Mouse (Mus musculus) hindbrain, embryonic 16.5 days (tissue): ENCODE measurements around the gene Cenpo. TPM values are rescaled to one million over a fixed set of nuclear protein-coding genes. Genes with fewer than 3 reads are reported as not detected.

Source experiments
- ATAC-seq: fragments of 200-750 bp; cut with Nextera tagmentation; 2 replicates; pipeline ENCODE4 v1.8.0; 2017; ENCODE audit warnings: moderate TSS enrichment, moderate library complexity
- H3K27ac ChIP-seq: fragments of 300-500 bp; sonication (generic); 2 replicates; pipeline ENCODE4 v1.5.1; 2014; ENCODE audit warnings: low read depth, mild to moderate bottlenecking, control low read depth, low read length, moderate library complexity
- H3K27me3 ChIP-seq: fragments of 300-500 bp; sonication (generic); replicated peaks from 2 replicates; pipeline ENCODE4 v1.6.1; 2014; ENCODE audit warnings: low read length; ENCODE audit not compliant: control insufficient read depth, insufficient read depth
- H3K36me3 ChIP-seq: fragments of 300-500 bp; sonication (generic); 2 replicates; pipeline ENCODE4 v1.6.1; 2014; ENCODE audit warnings: mild to moderate bottlenecking, low read length, moderate library complexity, mixed read lengths; ENCODE audit not compliant: control insufficient read depth, insufficient read depth
- H3K4me1 ChIP-seq: fragments of 300-500 bp; sonication (generic); 2 replicates; pipeline ENCODE4 v1.6.1; 2014; ENCODE audit warnings: low read depth, low read length; ENCODE audit not compliant: control insufficient read depth, insufficient read depth
- H3K4me2 ChIP-seq: fragments of 300-500 bp; sonication (generic); 2 replicates; pipeline ENCODE4 v1.6.1; 2014; ENCODE audit warnings: mild to moderate bottlenecking, low read length, control low read depth, moderate library complexity
- H3K4me3 ChIP-seq: fragments of 300-500 bp; sonication (generic); 2 replicates; pipeline ENCODE4 v1.5.1; 2014; ENCODE audit warnings: mild to moderate bottlenecking, low read length, control low read depth, moderate library complexity
- H3K9ac ChIP-seq: fragments of 300-500 bp; sonication (generic); 2 replicates; pipeline ENCODE4 v1.6.1; 2014; ENCODE audit warnings: low read depth, mild to moderate bottlenecking, control low read depth, low read length, moderate library complexity
- H3K9me3 ChIP-seq: fragments of 300-500 bp; sonication (generic); 2 replicates; pipeline ENCODE4 v1.6.1; 2014; ENCODE audit warnings: mild to moderate bottlenecking, low read length, moderate library complexity; ENCODE audit not compliant: control insufficient read depth
- WGBS: fragments of 180-500 bp; shearing (Covaris S2); extraction: QIAGEN DNeasy Blood & Tissue Kit; methylation state at CpG from one replicate; pipeline ENCODE4 v1.1.7; 2014; 5-methylcytosine and 5-hydroxymethylcytosine counted together
- polyA plus RNA-seq: library from polyadenylated mRNA; unstranded; fragments of >200 nt; fragmentation: Nextera tagmentation; extraction: Ambion mirVana; gene quantifications from 2 replicates; pipeline ENCODE4 v1.2.1, GENCODE M21; 2015

The Cenpo gene
- polyA plus RNA-seq, 1 experiment from 2014 or later = 7.3 TPM

- Histone ChIP-seq H3K4me3 (no peak overlapping the region), H3K4me1 (no peaks in the 10 kb centered on the region), H3K9me3 (no peaks in the 10 kb centered on the region), H3K9ac (no peak overlapping the region), H3K36me3 (no peaks in the 10 kb centered on the region), H3K27me3 (no peaks in the 10 kb centered on the region), H3K4me2 (no peak overlapping the region), H3K27ac (no peak overlapping the region)
- WGBS = 21% methylated on average over 2 of the region's 2 CpGs
- ATAC-seq = no peak
These were observed 71.2 kb downstream of the Cenpo start for GRCm38 (mm10) chr12:4162886-4163285.

DNA sequence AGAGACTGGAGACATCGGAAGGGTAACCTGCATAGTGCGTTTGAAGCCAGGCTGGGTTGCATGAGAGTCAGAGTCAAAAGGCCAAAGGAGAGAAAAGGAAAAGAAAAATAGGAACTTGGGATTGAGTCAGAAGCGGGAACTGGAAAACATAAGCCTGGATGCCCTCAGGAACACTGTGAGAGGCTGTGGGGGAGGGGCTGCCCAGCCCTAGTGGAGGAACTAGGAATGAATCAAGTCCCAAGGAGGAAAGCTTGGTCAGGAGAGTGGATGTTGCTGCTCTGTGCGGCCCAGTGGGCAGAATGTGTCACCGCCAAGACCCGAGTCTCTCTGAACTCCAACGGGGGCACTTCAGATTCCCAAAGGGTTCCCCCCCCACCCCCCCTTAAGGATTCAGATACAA is 73.8 kb downstream of the Cenpo start:
- H3K9me3 ChIP-seq = no peaks in the 10 kb centered on the region
- ATAC-seq = no peak
- H3K4me2 ChIP-seq = no peak overlapping the region
- H3K4me1 ChIP-seq = no peaks in the 10 kb centered on the region
- 79% methylated on average over 7 of the region's 7 CpGs for WGBS
- H3K9ac ChIP-seq = no peak overlapping the region
- no peaks in the 10 kb centered on the region for H3K36me3 ChIP-seq
- H3K4me3 ChIP-seq = no peak overlapping the region
- H3K27me3 ChIP-seq = no peaks in the 10 kb centered on the region
- no peak overlapping the region for H3K27ac ChIP-seq

GRCm38 (mm10) chr12:4158868-4159632 is 75.0 kb downstream of the Cenpo start:
- H3K4me3 ChIP-seq = no peak overlapping the region
- no peak overlapping the region for H3K27ac ChIP-seq
- no peak overlapping the region for H3K4me2 ChIP-seq
- no peaks in the 10 kb centered on the region for H3K36me3 ChIP-seq
- WGBS = 92% methylated on average over 7 of the region's 7 CpGs
- no peak overlapping the region for H3K9ac ChIP-seq
- H3K27me3 ChIP-seq = no peaks in the 10 kb centered on the region
- no peak for ATAC-seq
- H3K9me3 ChIP-seq = no peaks in the 10 kb centered on the region
- H3K4me1 ChIP-seq = no peaks in the 10 kb centered on the region

GRCm38 (mm10) chr12:4158179-4158578 is 75.9 kb downstream of the Cenpo start:
- H3K9ac ChIP-seq = no peak overlapping the region
- no peak overlapping the region for H3K4me2 ChIP-seq
- no peaks in the 10 kb centered on the region for H3K4me1 ChIP-seq
- H3K27me3 ChIP-seq = no peaks in the 10 kb centered on the region
- 90% methylated on average over 3 of the region's 3 CpGs for WGBS
- ATAC-seq = no peak
- no peak overlapping the region for H3K27ac ChIP-seq
- no peaks in the 10 kb centered on the region for H3K9me3 ChIP-seq
- H3K36me3 ChIP-seq = no peaks in the 10 kb centered on the region
- no peak overlapping the region for H3K4me3 ChIP-seq

GRCm38 (mm10) chr12:4157466-4157865 is 76.6 kb downstream of the Cenpo start:
- no peaks in the 10 kb centered on the region for H3K36me3 ChIP-seq
- H3K4me2 ChIP-seq = no peak overlapping the region
- no peak overlapping the region for H3K27ac ChIP-seq
- H3K9ac ChIP-seq = no peak overlapping the region
- H3K27me3 ChIP-seq = no peaks in the 10 kb centered on the region
- H3K4me3 ChIP-seq = no peak overlapping the region
- ATAC-seq = no peak
- H3K4me1 ChIP-seq = no peaks in the 10 kb centered on the region
- 69% methylated on average over 2 of the region's 2 CpGs for WGBS
- H3K9me3 ChIP-seq = no peaks in the 10 kb centered on the region

DNA sequence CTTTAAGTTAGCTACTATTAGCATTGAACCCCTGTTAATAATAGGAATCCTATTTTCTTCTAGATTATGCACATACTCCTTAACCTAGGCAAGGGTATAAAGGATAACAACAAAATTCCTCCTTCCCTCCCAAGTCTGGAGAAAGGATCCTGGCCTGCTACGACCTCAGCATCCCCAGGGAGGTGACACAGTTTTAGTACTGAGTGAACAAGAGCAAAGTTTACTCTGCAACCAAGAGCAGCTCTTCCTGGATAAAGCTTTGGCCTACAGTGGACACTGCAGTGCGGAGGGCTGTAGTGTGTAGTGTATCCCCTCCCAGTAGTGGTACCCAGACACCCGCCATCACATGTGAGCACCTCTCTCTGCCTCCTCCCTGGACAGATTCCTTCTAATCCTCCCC is 82.1 kb downstream of the Cenpo start:
- Histone ChIP-seq H3K4me3 (no peak overlapping the region), H3K4me1 (no peaks in the 10 kb centered on the region), H3K27me3 (no peaks in the 10 kb centered on the region), H3K9ac (no peak overlapping the region), H3K4me2 (no peak overlapping the region), H3K36me3 (no peaks in the 10 kb centered on the region), H3K9me3 (no peaks in the 10 kb centered on the region), H3K27ac (no peak overlapping the region)
- WGBS = 88% methylated on average over 3 of the region's 3 CpGs
- no peak for ATAC-seq

GRCm38 (mm10) chr12:4150936-4151335 is 83.2 kb downstream of the Cenpo start:
- H3K4me1 ChIP-seq = no peaks in the 10 kb centered on the region
- no peaks in the 10 kb centered on the region for H3K9me3 ChIP-seq
- no peak overlapping the region for H3K4me3 ChIP-seq
- no peak overlapping the region for H3K27ac ChIP-seq
- H3K27me3 ChIP-seq = no peaks in the 10 kb centered on the region
- H3K9ac ChIP-seq = no peak overlapping the region; the same call in 1 of the 2 replicates
- ATAC-seq = no peak
- no peaks in the 10 kb centered on the region for H3K36me3 ChIP-seq
- WGBS = 89% methylated on average over 2 of the region's 2 CpGs
- H3K4me2 ChIP-seq = no peak overlapping the region

Other genes starting within 250 kb of the Cenpo start
- gene Efr3b, start 195.4 kb downstream of the Cenpo start, polyA plus RNA-seq = 34.2 and 39.0 TPM in 2 replicates
- 24.1 and 24.3 TPM in 2 replicates for gene Dnajc27, start 151.7 kb downstream of the Cenpo start, polyA plus RNA-seq
- 15.7 and 16.0 TPM in 2 replicates for gene Adcy3, start 101.2 kb downstream of the Cenpo start, polyA plus RNA-seq
- 7.4 and 7.6 TPM in 2 replicates for gene Ptrhd1, start 267 bp downstream of the Cenpo start, polyA plus RNA-seq
- gene Ncoa1, start 242.9 kb upstream of the Cenpo start, polyA plus RNA-seq = 11.5 and 12.4 TPM in 2 replicates